Mouse (Mus musculus) G1E-ER4 (cell line): Measurements from ENCODE around the gene Fam234b. TPM values are rescaled to one million over a fixed set of nuclear protein-coding genes. Genes with fewer than 3 reads are reported as not detected.

Source experiments
- GATA1 ChIP-seq: IDR thresholded peaks from one replicate; pipeline ENCODE4 v1.8.0; 2012; ENCODE audit warnings: low read length, inconsistent platforms
- polyA plus RNA-seq: library from polyadenylated mRNA; stranded (reverse); fragments of >175 nt; gene quantifications from 2 replicates; pipeline ENCODE4 v1.2.3, GENCODE M21; 2012

The Fam234b gene
- polyA plus RNA-seq, 1 experiment, result 10.7 TPM

GRCm38 (mm10) chr6:135268392-135268791, 70.6 kb downstream of the Fam234b start:
- TF ChIP-seq GATA1, result no peak

- no peak for TF ChIP-seq GATA1
These were observed 71.8 kb downstream of the Fam234b start for GRCm38 (mm10) chr6:135269626-135270025.

GRCm38 (mm10) chr6:135271761-135272160, 74.0 kb downstream of the Fam234b start:
- TF ChIP-seq GATA1, result no peak

GRCm38 (mm10) chr6:135273066-135273465, 75.3 kb downstream of the Fam234b start:
- TF ChIP-seq GATA1, result no peak

- no peak for TF ChIP-seq GATA1
These were observed 77.5 kb downstream of the Fam234b start for GRCm38 (mm10) chr6:135275231-135275630.

- no peak for TF ChIP-seq GATA1
These were observed 78.9 kb downstream of the Fam234b start for GRCm38 (mm10) chr6:135276474-135277295.

- TF ChIP-seq GATA1, result no peak
These were observed 80.5 kb downstream of the Fam234b start for GRCm38 (mm10) chr6:135278302-135278701.

GRCm38 (mm10) chr6:135279286-135279685, 81.5 kb downstream of the Fam234b start:
- TF ChIP-seq GATA1, result no peak

- TF ChIP-seq GATA1, result no peak
These were observed 82.1 kb downstream of the Fam234b start for GRCm38 (mm10) chr6:135279856-135280255.

- no peak for TF ChIP-seq GATA1
These were observed 94.6 kb downstream of the Fam234b start for GRCm38 (mm10) chr6:135292391-135292790.

- TF ChIP-seq GATA1, result no peak
These were observed 96.4 kb downstream of the Fam234b start for GRCm38 (mm10) chr6:135294150-135294549.

Other genes with a start within 250 kb of the Fam234b start
- gene Apold1, start 216.3 kb upstream of the Fam234b start, polyA plus RNA-seq, result 0.24 and 0.42 TPM in 2 replicates
- 6.4 and 11.6 TPM in 2 replicates for gene Ddx47, start 186.4 kb upstream of the Fam234b start, polyA plus RNA-seq
- not detected in 2 replicates for gene Gprc5a, start 132.3 kb upstream of the Fam234b start, polyA plus RNA-seq
- not detected in 2 replicates for gene Gprc5d, start 79.7 kb upstream of the Fam234b start, polyA plus RNA-seq
- 8.2 and 15.9 TPM in 2 replicates for gene Hebp1, start within 50 bp of the Fam234b start, polyA plus RNA-seq
- not detected in 2 replicates for gene Gsg1, start 56.4 kb downstream of the Fam234b start, polyA plus RNA-seq
- gene Pbp2, start 112.4 kb downstream of the Fam234b start, polyA plus RNA-seq, result not detected in 2 replicates
- not detected in 2 replicates for gene Emp1, start 164.6 kb downstream of the Fam234b start, polyA plus RNA-seq